Mouse (Mus musculus) midbrain, embryonic 15.5 days (tissue): ENCODE data around the gene Nyap1. TPM values are rescaled to one million over a fixed set of nuclear protein-coding genes. Genes with fewer than 3 reads are reported as not detected.

ENCODE experiments used
- ATAC-seq: fragments of 200-750 bp; cut with Nextera tagmentation; replicated peaks from 2 replicates; pipeline ENCODE4 v1.8.0; 2017; ENCODE audit warnings: moderate TSS enrichment
- H3K27ac ChIP-seq: fragments of 300-500 bp; sonication (generic); 2 replicates; pipeline ENCODE4 v1.5.1; 2015; ENCODE audit warnings: mild to moderate bottlenecking, inconsistent platforms
- H3K27me3 ChIP-seq: fragments of 300-500 bp; sonication (generic); replicated peaks from 2 replicates; pipeline ENCODE4 v1.6.1; 2015; ENCODE audit warnings: inconsistent platforms
- H3K36me3 ChIP-seq: fragments of 300-500 bp; sonication (generic); replicated peaks from 2 replicates; pipeline ENCODE4 v1.6.1; 2015; ENCODE audit warnings: inconsistent platforms
- H3K4me1 ChIP-seq: fragments of 300-500 bp; sonication (generic); 2 replicates; pipeline ENCODE4 v1.6.1; 2015; ENCODE audit warnings: inconsistent platforms
- H3K4me2 ChIP-seq: fragments of 300-500 bp; sonication (generic); 2 replicates; pipeline ENCODE4 v1.6.1; 2015; ENCODE audit warnings: inconsistent platforms, mild to moderate bottlenecking, moderate library complexity
- H3K4me3 ChIP-seq: fragments of 300-500 bp; sonication (generic); 2 replicates; pipeline ENCODE4 v1.5.1; 2015; ENCODE audit warnings: mild to moderate bottlenecking, inconsistent platforms
- H3K9ac ChIP-seq: fragments of 300-500 bp; sonication (generic); 2 replicates; pipeline ENCODE4 v1.6.1; 2015; ENCODE audit warnings: mild to moderate bottlenecking, inconsistent platforms
- H3K9me3 ChIP-seq: fragments of 300-500 bp; sonication (generic); 2 replicates; pipeline ENCODE4 v1.6.1; 2016; ENCODE audit warnings: inconsistent platforms
- WGBS: fragments of 180-500 bp; shearing (Covaris S2); methylation state at CpG from one replicate; pipeline ENCODE4 v1.1.7; 2015; ENCODE audit warnings: mixed read lengths; 5-methylcytosine and 5-hydroxymethylcytosine counted together
- polyA plus RNA-seq: library from polyadenylated mRNA; unstranded; fragments of >200 nt; fragmentation: Nextera tagmentation; extraction: Ambion mirVana; gene quantifications from 2 replicates; pipeline ENCODE4 v1.2.1, GENCODE M21; 2015

Gene Nyap1
- polyA plus RNA-seq, 1 experiment from 2014 or later = 61.2 TPM

DNA sequence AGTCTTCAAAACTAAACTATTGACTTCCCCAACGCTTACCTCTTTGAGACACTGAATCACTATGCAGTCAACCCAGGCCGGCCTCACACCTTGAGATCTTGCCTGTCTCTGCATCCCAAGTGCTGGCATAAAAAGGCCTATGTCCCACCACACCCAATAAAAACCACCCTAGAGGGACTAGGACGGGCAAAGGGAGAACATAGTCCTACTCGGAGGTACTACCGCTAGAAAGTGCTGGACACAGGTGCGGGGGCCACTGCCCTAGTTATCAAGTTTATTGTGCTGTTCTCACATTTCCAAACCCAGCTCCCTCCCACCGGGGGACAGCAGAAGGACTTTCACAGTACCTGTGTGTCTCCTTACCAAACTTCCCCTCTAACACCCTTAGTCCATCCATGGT is 40.3 kb upstream of the Nyap1 start:
- Histone ChIP-seq H3K4me3 (no peak overlapping the region), H3K4me1 (peaks cover 57% of the 10 kb centered on the region), H3K27ac (no peak overlapping the region), H3K27me3 (no peaks in the 10 kb centered on the region), H3K4me2 (no peak overlapping the region), H3K9ac (no peak overlapping the region), H3K9me3 (no peaks in the 10 kb centered on the region), H3K36me3 (peaks cover 12% of the 10 kb centered on the region; the same call in 1 of the 2 replicates)
- WGBS = 94% methylated on average over 7 of the region's 7 CpGs
- no peak for ATAC-seq

DNA sequence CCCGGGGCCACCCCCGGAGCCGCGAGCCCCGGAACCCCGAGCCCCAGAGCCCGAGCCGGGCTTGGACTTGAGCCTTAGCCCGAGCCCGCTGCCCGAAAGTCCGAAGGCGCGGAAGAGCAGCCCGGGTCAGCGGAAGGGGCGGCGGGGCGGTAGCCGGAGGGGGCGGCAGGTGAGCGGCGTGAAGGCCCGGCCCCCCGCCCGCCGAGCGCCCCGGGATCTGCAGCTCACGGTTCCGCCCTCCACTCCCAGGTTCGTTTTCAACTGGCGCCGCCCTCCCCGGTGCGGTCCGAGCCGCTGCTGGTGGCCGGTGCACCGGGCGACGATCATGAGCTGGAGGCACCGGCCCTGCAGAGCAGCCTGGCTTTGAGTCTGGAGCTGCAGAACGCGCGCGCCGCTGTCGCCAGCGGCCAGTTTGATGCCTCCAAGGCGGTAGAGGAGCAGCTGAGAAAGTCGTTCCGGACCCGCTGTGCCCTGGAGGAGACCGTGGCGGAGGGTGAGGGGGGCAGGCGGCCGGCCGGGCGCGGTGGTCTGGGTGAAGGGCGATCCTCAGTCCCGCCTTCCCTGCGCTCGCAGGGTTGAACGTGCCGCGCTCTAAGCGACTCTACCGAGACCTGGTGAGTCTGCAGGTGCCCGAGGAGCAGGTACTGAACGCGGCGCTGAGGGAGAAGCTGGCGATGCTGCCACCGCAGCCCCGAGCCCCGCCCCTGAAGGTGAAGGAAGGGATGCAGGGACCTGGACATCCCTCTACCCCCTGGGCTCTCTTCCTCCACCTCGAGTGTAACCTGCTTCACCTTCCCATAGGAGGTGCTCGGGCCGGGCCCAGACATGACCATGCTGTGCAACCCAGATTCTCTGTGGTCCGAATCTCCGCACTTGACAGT is 37.9 kb upstream of the Nyap1 start:
- Histone ChIP-seq H3K4me1 (peaks cover 46% of the 10 kb centered on the region), H3K4me3 (peak overlapping the region; percentile 92), H3K36me3 (peaks cover 12% of the 10 kb centered on the region; the same call in 1 of the 2 replicates), H3K9me3 (no peaks in the 10 kb centered on the region), H3K9ac (peak overlapping the region; percentile 87), H3K27ac (peak overlapping the region; percentile 88), H3K27me3 (no peaks in the 10 kb centered on the region), H3K4me2 (peak overlapping the region; percentile 94)
- ATAC-seq = peak; percentile 25
- WGBS = under 1% methylated on average over 61 of the region's 83 CpGs

DNA sequence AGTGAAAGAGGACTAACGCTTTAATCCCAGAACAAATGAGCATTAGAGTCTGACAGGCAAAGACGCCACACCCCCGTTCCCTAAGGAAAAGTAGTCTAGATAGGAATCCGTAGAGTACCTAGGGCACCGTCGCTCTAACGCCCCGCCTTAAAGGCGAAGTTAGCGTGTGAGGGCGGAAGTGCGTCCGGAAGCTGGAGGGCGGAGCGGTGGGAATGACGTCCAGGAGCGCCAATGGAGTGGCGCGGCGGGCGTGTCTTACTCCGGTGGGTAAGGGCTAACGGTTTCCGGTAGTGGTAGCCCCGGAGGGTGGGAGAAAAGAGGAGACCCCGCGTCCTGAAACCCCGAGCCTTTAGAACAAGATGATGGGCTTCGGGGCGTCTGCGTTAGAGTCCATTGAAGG is 37.2 kb upstream of the Nyap1 start, which contains the start of gene Ppp1r35:
Gene Ppp1r35, plus strand, starts transcription at position 215 of the 400 bp plus-strand sequence.
- H3K27ac ChIP-seq = peak within 1 kb of the TSS; percentile 88
- H3K27me3 ChIP-seq = no peaks in the 10 kb centered on the region
- H3K4me2 ChIP-seq = peak within 1 kb of the TSS; percentile 94
- H3K9me3 ChIP-seq = no peaks in the 10 kb centered on the region
- peak within 1 kb of the TSS; percentile 92 for H3K4me3 ChIP-seq
- H3K9ac ChIP-seq = peak within 1 kb of the TSS; percentile 87
- H3K4me1 ChIP-seq = peaks cover 40% of the 10 kb centered on the region
- ATAC-seq = peak; percentile 95
- 0% methylated on average over 31 of the region's 31 CpGs for WGBS
- H3K36me3 ChIP-seq = peaks cover 12% of the 10 kb centered on the region; the same call in 1 of the 2 replicates

DNA sequence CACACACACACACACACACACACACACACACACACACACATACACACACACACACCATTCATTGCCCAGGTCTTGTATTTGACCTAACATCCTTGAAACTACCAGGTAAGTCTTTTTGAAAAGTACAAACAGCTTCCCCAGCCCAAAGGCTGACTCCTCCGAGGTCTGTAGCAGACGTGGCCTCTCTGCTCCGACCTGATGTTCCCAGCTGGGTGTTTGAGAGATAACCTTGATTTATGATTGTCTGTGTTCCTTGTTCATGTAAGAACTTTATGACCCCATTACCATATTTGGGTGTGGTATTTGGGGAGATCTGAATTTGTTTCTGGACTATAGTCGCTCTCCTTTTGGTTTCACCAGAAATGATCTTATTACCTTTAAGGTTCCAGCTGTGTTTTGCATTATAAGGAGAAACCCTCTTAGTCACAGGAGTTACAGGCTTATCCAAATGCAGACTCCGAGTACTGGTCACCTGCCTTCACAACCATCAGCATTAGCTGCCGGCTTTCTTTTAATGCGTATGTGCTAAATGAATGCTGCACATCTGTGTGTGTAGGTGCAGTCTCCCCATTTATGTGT is 35.9 kb upstream of the Nyap1 start:
- H3K4me1 ChIP-seq = peaks cover 27% of the 10 kb centered on the region
- no peak for ATAC-seq
- 88% methylated on average over 7 of the region's 7 CpGs for WGBS
- no peak overlapping the region for H3K9ac ChIP-seq
- H3K9me3 ChIP-seq = no peaks in the 10 kb centered on the region
- no peak overlapping the region for H3K4me2 ChIP-seq
- no peak overlapping the region for H3K4me3 ChIP-seq
- no peaks in the 10 kb centered on the region for H3K27me3 ChIP-seq
- peak overlapping the region; percentile 88 for H3K27ac ChIP-seq
- peaks cover 7% of the 10 kb centered on the region; the same call in 1 of the 2 replicates for H3K36me3 ChIP-seq

DNA sequence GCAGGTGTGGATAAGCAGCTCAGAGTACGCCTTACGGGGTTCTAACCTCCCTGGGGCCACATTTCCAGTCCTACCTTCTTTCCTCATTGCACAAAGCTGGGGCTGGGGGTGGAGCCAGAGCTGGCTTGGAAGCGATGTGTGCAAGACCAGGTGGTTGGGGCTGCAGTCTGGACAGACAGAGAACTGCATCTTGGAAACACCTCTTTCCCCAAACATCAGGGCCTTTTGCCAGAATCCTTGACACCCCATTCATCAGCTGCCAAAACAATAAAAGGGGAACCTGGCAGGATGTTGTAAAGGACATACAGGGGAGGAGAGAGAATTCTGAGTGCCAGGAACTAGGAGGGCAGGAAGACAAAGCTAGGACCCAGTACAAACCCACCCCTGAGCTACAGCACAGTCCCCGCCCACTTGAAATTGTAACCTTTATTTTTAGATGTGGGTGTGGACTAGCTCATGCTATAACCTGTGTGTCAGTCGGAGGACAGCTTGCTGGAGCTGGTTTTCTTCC is 35.1 kb upstream of the Nyap1 start:
- ATAC-seq = no peak

DNA sequence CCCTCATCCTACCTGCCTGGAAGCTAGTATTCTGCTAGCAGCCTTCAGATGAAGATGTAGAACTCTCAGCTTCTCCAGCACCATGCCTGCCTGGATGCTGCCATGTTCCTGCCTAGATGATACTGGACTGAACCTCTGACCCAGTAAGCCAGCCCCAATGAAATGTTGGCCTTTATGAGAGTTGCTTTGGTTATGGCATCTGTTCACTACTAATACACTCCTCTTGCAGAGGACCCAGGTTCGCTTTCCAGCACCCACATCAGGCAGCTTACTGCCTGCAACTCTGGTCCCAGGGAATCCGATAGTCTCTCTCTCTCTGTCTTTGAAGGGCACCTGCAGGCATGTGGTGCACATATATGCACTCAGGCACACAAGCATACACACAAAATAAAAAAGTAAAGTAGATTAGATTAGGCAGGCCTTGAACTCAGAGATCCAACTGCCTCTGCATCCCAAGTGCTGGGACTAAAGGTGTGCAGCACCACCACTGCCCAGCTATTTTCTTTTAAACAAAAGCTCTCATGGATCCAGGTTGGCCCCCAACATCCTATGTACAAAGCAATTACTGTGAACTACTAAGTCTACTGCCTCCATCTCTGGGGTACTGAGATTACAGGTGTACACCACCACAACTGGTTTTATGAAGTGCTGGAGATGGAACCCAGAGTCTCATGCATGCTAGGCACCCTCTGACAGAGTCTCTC is 34.3 kb upstream of the Nyap1 start:
- WGBS = 92% methylated on average over 2 of the region's 2 CpGs
- no peaks in the 10 kb centered on the region for H3K27me3 ChIP-seq
- no peak for ATAC-seq
- no peaks in the 10 kb centered on the region for H3K9me3 ChIP-seq
- H3K36me3 ChIP-seq = peaks cover 3% of the 10 kb centered on the region; the same call in 1 of the 2 replicates
- H3K4me1 ChIP-seq = peaks cover 17% of the 10 kb centered on the region
- no peak overlapping the region for H3K4me2 ChIP-seq
- no peak overlapping the region for H3K4me3 ChIP-seq
- no peak overlapping the region for H3K27ac ChIP-seq
- H3K9ac ChIP-seq = no peak overlapping the region

More for the DNA sequence above, 35.1 kb upstream of the Nyap1 start:
- Histone ChIP-seq H3K4me3 (no peak overlapping the region), H3K9ac (no peak overlapping the region), H3K36me3 (peaks cover 5% of the 10 kb centered on the region; the same call in 1 of the 2 replicates), H3K4me2 (no peak overlapping the region), H3K9me3 (no peaks in the 10 kb centered on the region), H3K27ac (no peak overlapping the region), H3K4me1 (peaks cover 19% of the 10 kb centered on the region), H3K27me3 (no peaks in the 10 kb centered on the region)
- WGBS = 43% methylated on average over 5 of the region's 5 CpGs

DNA sequence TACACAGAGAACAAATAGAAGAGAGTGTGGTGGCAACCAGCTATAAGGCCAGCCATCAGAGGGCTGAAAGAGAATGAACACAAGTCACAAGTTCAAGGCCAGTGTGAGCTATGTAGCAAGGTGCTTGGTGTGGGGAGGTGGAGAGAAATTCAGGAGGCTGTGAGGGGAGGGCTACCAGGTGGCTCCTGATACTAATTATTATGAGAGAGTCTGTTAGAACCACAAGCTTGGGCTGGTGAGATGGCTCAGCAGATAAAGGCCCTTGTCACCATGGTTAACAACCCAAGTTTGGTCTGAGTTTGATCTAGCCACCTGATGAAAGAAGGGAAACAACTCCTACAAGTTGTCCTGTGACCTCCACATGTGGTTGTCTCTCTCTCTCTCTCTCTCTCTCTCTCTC is 31.3 kb upstream of the Nyap1 start:
- no peaks in the 10 kb centered on the region for H3K27me3 ChIP-seq
- no peaks in the 10 kb centered on the region for H3K9me3 ChIP-seq
- no peak overlapping the region for H3K27ac ChIP-seq
- ATAC-seq = no peak
- no peak overlapping the region for H3K9ac ChIP-seq
- no peak overlapping the region for H3K4me2 ChIP-seq
- H3K4me1 ChIP-seq = peaks cover 8% of the 10 kb centered on the region
- no peak overlapping the region for H3K4me3 ChIP-seq
- no peaks in the 10 kb centered on the region for H3K36me3 ChIP-seq

DNA sequence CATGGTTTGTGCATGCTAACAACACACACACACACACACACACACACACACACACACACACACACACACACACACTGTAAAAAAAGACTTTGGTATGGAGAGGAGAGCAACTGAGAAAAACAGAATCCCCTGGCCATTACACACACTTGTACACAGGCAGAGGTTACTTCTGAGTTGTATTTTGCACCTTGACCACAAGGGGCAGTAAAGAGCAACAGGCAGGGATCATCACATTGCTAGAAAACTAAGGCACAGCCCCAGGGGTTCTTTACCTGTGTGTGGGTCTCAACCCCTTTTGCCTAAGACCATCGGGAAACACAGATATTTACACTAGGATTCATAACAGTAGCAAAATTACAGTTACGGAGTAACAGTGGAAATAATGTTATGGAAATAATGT is 29.3 kb upstream of the Nyap1 start:
- ATAC-seq = no peak
- H3K9me3 ChIP-seq = no peaks in the 10 kb centered on the region
- H3K27me3 ChIP-seq = no peaks in the 10 kb centered on the region
- H3K9ac ChIP-seq = no peak overlapping the region
- no peak overlapping the region for H3K4me3 ChIP-seq
- no peak overlapping the region for H3K27ac ChIP-seq
- H3K4me1 ChIP-seq = peaks cover 8% of the 10 kb centered on the region
- 47% methylated on average over 2 of the region's 2 CpGs for WGBS
- H3K36me3 ChIP-seq = no peaks in the 10 kb centered on the region
- H3K4me2 ChIP-seq = no peak overlapping the region

DNA sequence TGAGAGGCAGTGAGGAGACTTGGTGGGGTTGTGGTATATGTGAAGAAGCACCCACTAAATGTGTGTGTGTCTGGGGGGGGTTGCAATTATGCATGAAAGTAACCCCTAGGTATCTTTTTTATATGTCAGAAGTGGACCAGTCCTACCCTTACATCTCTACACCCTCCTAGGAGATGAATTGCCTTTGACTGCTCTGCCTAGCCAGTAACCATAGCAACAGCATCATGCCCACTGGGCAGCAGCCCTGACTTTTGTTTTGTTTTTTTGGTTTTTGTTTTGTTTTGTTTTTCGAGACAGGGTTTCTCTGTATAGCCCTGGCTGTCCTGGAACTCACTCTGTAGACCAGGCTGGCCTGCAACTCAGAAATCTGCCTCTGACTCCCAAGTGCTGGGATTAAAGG is 27.1 kb upstream of the Nyap1 start:
- WGBS = 24% methylated on average over 1 of the region's 1 CpGs

DNA sequence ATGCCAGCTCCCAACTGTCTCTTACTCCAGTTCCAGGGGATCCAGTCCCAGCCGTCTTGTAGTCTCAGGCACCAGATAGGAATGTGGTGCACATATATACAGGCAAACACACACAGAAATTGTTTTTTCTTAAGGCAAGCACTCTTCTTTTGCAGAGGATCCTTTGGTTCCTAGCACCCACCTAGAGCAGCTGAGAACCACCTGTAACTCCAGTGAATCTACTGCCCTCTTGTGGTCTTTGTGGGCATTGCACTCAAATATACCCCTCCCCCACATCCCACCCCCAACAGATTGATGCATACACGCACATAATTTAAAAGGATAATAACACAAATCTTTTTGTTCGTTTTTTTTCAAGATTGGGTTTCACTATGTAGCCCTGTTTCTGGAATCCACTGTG is 24.9 kb upstream of the Nyap1 start:
- Histone ChIP-seq H3K4me3 (no peak overlapping the region), H3K27me3 (no peaks in the 10 kb centered on the region), H3K9ac (no peak overlapping the region), H3K9me3 (no peaks in the 10 kb centered on the region), H3K4me1 (peaks cover 8% of the 10 kb centered on the region), H3K27ac (no peak overlapping the region), H3K4me2 (no peak overlapping the region), H3K36me3 (no peaks in the 10 kb centered on the region)
- no peak for ATAC-seq
- WGBS = 62% methylated on average over 3 of the region's 3 CpGs

More for the DNA sequence above, 27.1 kb upstream of the Nyap1 start:
- Histone ChIP-seq H3K27me3 (no peaks in the 10 kb centered on the region), H3K36me3 (no peaks in the 10 kb centered on the region), H3K9ac (no peak overlapping the region), H3K4me2 (no peak overlapping the region), H3K27ac (peak overlapping the region; percentile 68), H3K4me3 (no peak overlapping the region), H3K9me3 (no peaks in the 10 kb centered on the region), H3K4me1 (peaks cover 8% of the 10 kb centered on the region)
- peak; percentile 63; the same call in 1 of the 2 replicates for ATAC-seq

DNA sequence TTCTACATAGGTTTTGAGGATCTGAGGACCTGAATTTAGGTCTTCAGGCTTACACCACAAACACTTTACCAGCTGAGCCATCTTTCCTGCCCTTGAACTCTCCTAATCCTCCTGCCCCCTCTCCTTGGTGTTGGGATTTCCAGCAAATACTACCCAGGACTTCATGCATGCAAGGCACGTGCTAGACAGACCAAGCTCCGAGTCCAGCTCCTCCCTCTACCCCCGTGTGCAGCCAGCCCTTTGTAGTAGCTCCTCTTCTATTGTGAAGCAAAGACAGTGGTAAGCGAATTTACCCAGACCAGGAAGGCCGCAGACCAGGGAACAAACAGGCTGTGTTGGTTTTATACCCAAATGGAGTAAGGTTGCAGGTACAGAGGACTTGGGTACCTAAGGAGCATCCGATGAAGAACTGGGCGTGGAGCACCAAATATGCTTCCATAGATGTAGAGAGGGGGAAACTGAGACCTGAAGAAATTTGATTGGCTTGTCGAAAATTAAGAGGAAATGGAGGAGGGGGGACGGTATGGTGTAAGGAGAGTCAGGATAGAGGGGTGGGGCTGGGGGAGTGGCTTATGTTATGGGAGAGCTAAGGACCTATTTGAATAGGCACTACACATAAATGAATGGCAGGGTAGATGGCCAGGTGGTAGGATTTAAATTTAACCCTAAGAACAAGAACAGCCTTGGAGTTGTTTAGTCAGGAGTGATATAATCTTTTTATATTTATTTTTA is 23.4 kb upstream of the Nyap1 start:
- Histone ChIP-seq H3K4me2 (no peak overlapping the region), H3K27ac (no peak overlapping the region), H3K4me3 (no peak overlapping the region), H3K27me3 (no peaks in the 10 kb centered on the region), H3K4me1 (peaks cover 8% of the 10 kb centered on the region), H3K9me3 (no peaks in the 10 kb centered on the region), H3K36me3 (no peaks in the 10 kb centered on the region), H3K9ac (no peak overlapping the region)
- ATAC-seq = no peak
- WGBS = 44% methylated on average over 9 of the region's 9 CpGs
